Mouse (Mus musculus): ENCODE results near the gene Stim2. TPM values are rescaled to one million over a fixed set of nuclear protein-coding genes. Genes with fewer than 3 reads are reported as not detected.

The Stim2 gene
- polyA plus RNA-seq, 1 experiment, result 15.3 TPM

DNA sequence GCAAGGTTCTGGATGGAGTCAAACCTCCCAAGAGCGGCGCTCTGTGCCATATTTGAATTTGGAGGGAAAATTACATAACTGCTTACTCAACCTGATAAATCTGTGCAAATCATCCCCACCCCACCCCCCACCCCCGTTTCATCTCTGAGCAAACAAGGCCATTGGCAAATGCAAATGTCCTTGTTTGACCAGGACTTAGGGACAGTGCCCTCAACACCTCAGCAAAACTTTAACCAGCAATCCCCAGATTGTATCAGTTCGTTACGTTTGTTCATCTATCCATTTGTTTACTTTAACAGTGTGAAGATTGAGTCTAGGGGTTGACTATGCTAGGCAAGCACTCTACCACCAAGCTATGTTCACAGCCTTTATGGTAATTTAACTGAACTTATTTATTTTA is 32.6 kb upstream of the Stim2 start:
- Histone ChIP-seq H3K79me2 (ENCODE audit: control insufficient read depth, insufficient read depth) (no peaks in the 10 kb centered on the region), H3K79me3 (ENCODE audit: low read depth) (no peaks in the 10 kb centered on the region), H3ac (ENCODE audit: control insufficient read depth, insufficient read length, low read depth) (no peak overlapping the region), H3K27me3 (ENCODE audit: control insufficient read depth, insufficient read depth, insufficient read length) (no peaks in the 10 kb centered on the region), H3K4me3 (ENCODE audit: insufficient read depth, poor library complexity, severe bottlenecking) (no peak overlapping the region), H3K36me3 (ENCODE audit: control insufficient read depth, insufficient read depth) (no peaks in the 10 kb centered on the region)
- no peak for TF ChIP-seq MYOG (IDR thresholded peaks at IDR 0.05; ENCODE audit: control insufficient read depth, extremely low read depth, insufficient read length)
- TF ChIP-seq MYOD1 (IDR thresholded peaks at IDR 0.05; ENCODE audit: control insufficient read depth, insufficient read length, low read depth), result no peak
- no peak for TF ChIP-seq CEBPB (IDR thresholded peaks at IDR 0.05; ENCODE audit: low read depth)
- no peak for TF ChIP-seq FOSL1 (IDR thresholded peaks at IDR 0.05; ENCODE audit: insufficient read depth, low read length, poor library complexity, severe bottlenecking)
- TF ChIP-seq MAX (IDR thresholded peaks at IDR 0.05), result no peak

DNA sequence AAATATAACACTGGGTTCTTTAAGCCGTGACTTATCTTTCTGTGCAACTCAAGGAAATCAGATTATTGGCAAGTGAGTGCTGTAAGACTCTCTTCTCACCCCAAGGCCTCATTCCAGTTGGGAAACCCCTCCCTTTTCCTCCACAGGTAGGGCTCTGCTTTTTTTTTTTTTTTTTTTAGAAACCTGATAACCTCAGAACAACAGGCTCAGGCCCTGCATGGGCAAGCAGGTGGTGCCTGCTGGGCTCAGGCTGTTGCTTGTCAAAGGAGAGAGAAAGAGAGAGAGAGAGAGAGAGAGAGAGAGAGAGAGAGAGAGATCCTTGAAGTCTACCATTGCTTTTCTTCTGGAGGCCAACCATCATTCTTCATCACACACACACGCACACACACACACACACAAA is 30.7 kb upstream of the Stim2 start:
- TF ChIP-seq USF1 (IDR thresholded peaks at IDR 0.05; ENCODE audit: low read depth) (no peak), CTCF (IDR thresholded peaks at IDR 0.05; ENCODE audit: control insufficient read depth, insufficient read depth, insufficient read length) (no peak), MAX (IDR thresholded peaks at IDR 0.05) (no peak), MYOD1 (IDR thresholded peaks at IDR 0.05; ENCODE audit: control insufficient read depth, insufficient read length, low read depth) (no peak), CEBPB (IDR thresholded peaks at IDR 0.05; ENCODE audit: low read depth) (no peak), FOSL1 (IDR thresholded peaks at IDR 0.05; ENCODE audit: insufficient read depth, low read length, poor library complexity, severe bottlenecking) (no peak), MYOG (IDR thresholded peaks at IDR 0.05; ENCODE audit: control insufficient read depth, extremely low read depth, insufficient read length) (no peak)
- no peak overlapping the region for H3ac ChIP-seq (ENCODE audit: control insufficient read depth, insufficient read length, low read depth)
- no peaks in the 10 kb centered on the region for H3K79me2 ChIP-seq (ENCODE audit: control insufficient read depth, insufficient read depth)
- H3K27me3 ChIP-seq (ENCODE audit: control insufficient read depth, insufficient read depth, insufficient read length), result no peaks in the 10 kb centered on the region
- H3K4me3 ChIP-seq (ENCODE audit: insufficient read depth, poor library complexity, severe bottlenecking), result no peak overlapping the region
- H3K79me3 ChIP-seq (ENCODE audit: low read depth), result no peaks in the 10 kb centered on the region
- no peaks in the 10 kb centered on the region for H3K36me3 ChIP-seq (ENCODE audit: control insufficient read depth, insufficient read depth)

DNA sequence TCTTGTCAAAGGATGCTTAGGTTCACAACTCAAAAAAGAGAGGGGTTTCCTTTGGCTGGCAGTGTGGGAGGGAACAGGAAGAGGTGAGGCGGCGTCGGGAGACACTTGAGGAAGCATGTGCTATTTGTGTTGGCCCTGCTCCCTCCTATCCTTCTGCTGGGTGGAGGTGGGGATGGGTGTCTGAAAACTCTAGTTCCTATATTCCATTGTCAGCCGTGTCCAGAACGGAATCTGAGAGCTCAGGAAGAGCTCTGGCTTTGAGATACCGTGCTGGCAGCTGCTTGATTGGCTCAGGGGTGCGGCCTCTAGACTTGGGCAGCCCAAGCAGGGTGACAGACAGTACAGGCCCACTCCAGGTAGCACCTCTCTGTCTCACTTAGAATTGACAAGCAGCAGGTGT is 28.1 kb upstream of the Stim2 start:
- no peaks in the 10 kb centered on the region for H3K79me3 ChIP-seq (ENCODE audit: low read depth)
- H3ac ChIP-seq (ENCODE audit: control insufficient read depth, insufficient read length, low read depth), result no peak overlapping the region
- TF ChIP-seq MYOG (IDR thresholded peaks at IDR 0.05; ENCODE audit: control insufficient read depth, extremely low read depth, insufficient read length) (no peak), USF1 (IDR thresholded peaks at IDR 0.05; ENCODE audit: low read depth) (no peak), MAX (IDR thresholded peaks at IDR 0.05) (no peak), CTCF (IDR thresholded peaks at IDR 0.05; ENCODE audit: control insufficient read depth, insufficient read depth, insufficient read length) (no peak), CEBPB (IDR thresholded peaks at IDR 0.05; ENCODE audit: low read depth) (no peak), FOSL1 (IDR thresholded peaks at IDR 0.05; ENCODE audit: insufficient read depth, low read length, poor library complexity, severe bottlenecking) (no peak), MYOD1 (IDR thresholded peaks at IDR 0.05; ENCODE audit: control insufficient read depth, insufficient read length, low read depth) (no peak)
- H3K4me3 ChIP-seq (ENCODE audit: insufficient read depth, poor library complexity, severe bottlenecking), result no peak overlapping the region
- H3K27me3 ChIP-seq (ENCODE audit: control insufficient read depth, insufficient read depth, insufficient read length), result no peaks in the 10 kb centered on the region
- no peaks in the 10 kb centered on the region for H3K79me2 ChIP-seq (ENCODE audit: control insufficient read depth, insufficient read depth)
- no peaks in the 10 kb centered on the region for H3K36me3 ChIP-seq (ENCODE audit: control insufficient read depth, insufficient read depth)

DNA sequence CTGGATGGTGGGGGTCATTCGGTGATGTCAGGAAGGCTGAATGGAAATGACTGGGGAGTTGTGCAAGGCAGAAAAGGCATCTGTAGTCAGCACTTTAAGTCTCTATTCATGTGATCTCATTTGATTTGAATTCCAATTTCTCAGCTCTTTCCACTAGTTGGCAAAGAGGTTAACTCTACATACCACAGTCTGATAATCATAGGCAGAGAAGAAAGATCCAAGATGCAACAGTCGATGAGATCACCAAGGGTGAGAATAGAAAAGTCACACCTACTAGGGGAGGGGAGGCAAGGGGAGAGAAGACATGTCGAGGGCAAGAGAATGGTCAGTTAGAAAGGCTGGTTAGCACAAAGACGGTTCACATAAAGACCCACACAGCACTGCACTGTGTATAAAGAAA is 27.1 kb upstream of the Stim2 start:
- H3K79me2 ChIP-seq (ENCODE audit: control insufficient read depth, insufficient read depth), result no peaks in the 10 kb centered on the region
- no peak for TF ChIP-seq MAX (IDR thresholded peaks at IDR 0.05)
- no peak for TF ChIP-seq CTCF (IDR thresholded peaks at IDR 0.05; ENCODE audit: control insufficient read depth, insufficient read depth, insufficient read length)
- no peak for TF ChIP-seq CEBPB (IDR thresholded peaks at IDR 0.05; ENCODE audit: low read depth)
- no peak for TF ChIP-seq MYOG (IDR thresholded peaks at IDR 0.05; ENCODE audit: control insufficient read depth, extremely low read depth, insufficient read length)
- TF ChIP-seq FOSL1 (IDR thresholded peaks at IDR 0.05; ENCODE audit: insufficient read depth, low read length, poor library complexity, severe bottlenecking), result no peak
- TF ChIP-seq USF1 (IDR thresholded peaks at IDR 0.05; ENCODE audit: low read depth), result no peak
- TF ChIP-seq MYOD1 (IDR thresholded peaks at IDR 0.05; ENCODE audit: control insufficient read depth, insufficient read length, low read depth), result no peak
- H3ac ChIP-seq (ENCODE audit: control insufficient read depth, insufficient read length, low read depth), result no peak overlapping the region
- H3K79me3 ChIP-seq (ENCODE audit: low read depth), result no peaks in the 10 kb centered on the region
- H3K36me3 ChIP-seq (ENCODE audit: control insufficient read depth, insufficient read depth), result no peaks in the 10 kb centered on the region
- no peaks in the 10 kb centered on the region for H3K27me3 ChIP-seq (ENCODE audit: control insufficient read depth, insufficient read depth, insufficient read length)
- no peak overlapping the region for H3K4me3 ChIP-seq (ENCODE audit: insufficient read depth, poor library complexity, severe bottlenecking)

DNA sequence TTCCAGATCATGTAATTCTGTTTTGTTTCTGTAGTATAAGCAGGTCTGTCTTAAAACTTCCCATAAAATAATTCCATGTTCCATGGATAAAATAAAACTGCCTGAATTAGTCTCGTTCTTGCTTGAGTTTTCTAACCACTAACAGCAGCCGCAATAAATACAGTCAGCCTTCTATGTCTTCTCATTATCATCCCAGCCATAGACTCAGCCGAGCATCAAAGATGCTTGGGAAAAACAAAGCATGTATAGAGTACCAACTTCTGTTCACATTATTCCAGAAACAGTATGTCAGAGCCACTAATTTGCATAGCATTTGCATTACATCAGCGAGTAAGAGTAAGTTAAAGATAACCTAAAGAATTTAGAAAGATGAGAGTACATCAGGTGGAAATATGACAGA is 25.4 kb upstream of the Stim2 start:
- Histone ChIP-seq H3K27me3 (ENCODE audit: control insufficient read depth, insufficient read depth, insufficient read length) (no peaks in the 10 kb centered on the region), H3K36me3 (ENCODE audit: control insufficient read depth, insufficient read depth) (no peaks in the 10 kb centered on the region), H3K4me3 (ENCODE audit: insufficient read depth, poor library complexity, severe bottlenecking) (no peak overlapping the region), H3ac (ENCODE audit: control insufficient read depth, insufficient read length, low read depth) (no peak overlapping the region), H3K79me2 (ENCODE audit: control insufficient read depth, insufficient read depth) (no peaks in the 10 kb centered on the region), H3K79me3 (ENCODE audit: low read depth) (no peaks in the 10 kb centered on the region)
- TF ChIP-seq MAX (IDR thresholded peaks at IDR 0.05) (no peak), CEBPB (IDR thresholded peaks at IDR 0.05; ENCODE audit: low read depth) (no peak), CTCF (IDR thresholded peaks at IDR 0.05; ENCODE audit: control insufficient read depth, insufficient read depth, insufficient read length) (no peak), FOSL1 (IDR thresholded peaks at IDR 0.05; ENCODE audit: insufficient read depth, low read length, poor library complexity, severe bottlenecking) (no peak)

- Histone ChIP-seq H3K79me2 (ENCODE audit: control insufficient read depth, insufficient read depth) (no peaks in the 10 kb centered on the region), H3K36me3 (ENCODE audit: control insufficient read depth, insufficient read depth) (no peaks in the 10 kb centered on the region), H3ac (ENCODE audit: control insufficient read depth, insufficient read length, low read depth) (no peak overlapping the region), H3K79me3 (ENCODE audit: low read depth) (no peaks in the 10 kb centered on the region), H3K4me3 (ENCODE audit: insufficient read depth, poor library complexity, severe bottlenecking) (no peak overlapping the region), H3K27me3 (ENCODE audit: control insufficient read depth, insufficient read depth, insufficient read length) (no peaks in the 10 kb centered on the region)
- TF ChIP-seq MAX (IDR thresholded peaks at IDR 0.05), result no peak
- no peak for TF ChIP-seq CEBPB (IDR thresholded peaks at IDR 0.05; ENCODE audit: low read depth)
- no peak for TF ChIP-seq MYOG (IDR thresholded peaks at IDR 0.05; ENCODE audit: control insufficient read depth, extremely low read depth, insufficient read length)
- TF ChIP-seq USF1 (IDR thresholded peaks at IDR 0.05; ENCODE audit: low read depth), result no peak
- TF ChIP-seq MYOD1 (IDR thresholded peaks at IDR 0.05; ENCODE audit: control insufficient read depth, insufficient read length, low read depth), result no peak
- no peak for TF ChIP-seq CTCF (IDR thresholded peaks at IDR 0.05; ENCODE audit: control insufficient read depth, insufficient read depth, insufficient read length)
- no peak for TF ChIP-seq FOSL1 (IDR thresholded peaks at IDR 0.05; ENCODE audit: insufficient read depth, low read length, poor library complexity, severe bottlenecking)
Observed at GRCm38 (mm10) chr5:53976497-53976896, 21.8 kb upstream of the Stim2 start.

Measured in C2C12 (cell line).